ENCODE assay signal across 9 mouse cellular contexts in genomic region chr1:165618201-165618624, GRCm38 (mm10). TPM values are rescaled to one million over a fixed set of nuclear protein-coding genes. Genes with fewer than 3 reads are reported as not detected.
DNase-seq lines count a peak whose midpoint lies in the region; ATAC-seq lines count a peak whose summit lies in the region.
"Had no signal": no experiment of that assay in that cellular context is flagged by ENCODE, and none has a peak within 500 bp of the region (broad histone marks: within the 10 kb centered on the region; RNA-seq: fewer than 3 reads in every experiment).

No protein-coding gene starts in this region.

- H3K4me3 ChIP-seq in kidney, embryonic 16.5 days (ENCODE audit: low read length), result no peak overlapping the region
- H3K4me3 ChIP-seq in neural tube, embryonic 13.5 days, result no peak overlapping the region

- no peak overlapping the region; the same call in 1 of the 2 replicates for H3K9ac ChIP-seq in kidney, embryonic 16.5 days (replicated peaks; ENCODE audit: low read length)
- H3K9ac ChIP-seq in neural tube, embryonic 13.5 days, result no peak overlapping the region

- peaks cover 10% of the 10 kb centered on the region; the same call in 1 of the 2 replicates for H3K9me3 ChIP-seq in kidney, embryonic 16.5 days (ENCODE audit: low read length)
- H3K9me3 ChIP-seq in neural tube, embryonic 13.5 days, result 0 out of 2 replicates have a peak, but pooled peaks cover 4% of the 10 kb centered on the region

- peaks cover 22% of the 10 kb centered on the region for H3K36me3 ChIP-seq in kidney, embryonic 16.5 days (ENCODE audit: insufficient read depth, low read length)
- peaks cover 32% of the 10 kb centered on the region for H3K36me3 ChIP-seq in neural tube, embryonic 13.5 days

- ATAC-seq in kidney, embryonic 16.5 days (ENCODE audit: low FRiP score, low TSS enrichment), result peak; percentile 17; the same call in 1 of the 2 replicates
- ATAC-seq in neural tube, embryonic 13.5 days (ENCODE audit: low read depth), result no peak
- ATAC-seq: Patski had no signal

- 52% methylated on average over 9 of the region's 9 CpGs for WGBS in kidney, embryonic 16.5 days
- WGBS in neural tube, embryonic 13.5 days, result 51% methylated on average over 9 of the region's 9 CpGs

- peak overlapping the region; percentile 85 for H3K27ac ChIP-seq in kidney, embryonic 16.5 days (ENCODE audit: low read length)
- peak overlapping the region; percentile 15; the same call in 1 of the 2 replicates for H3K27ac ChIP-seq in neural tube, embryonic 13.5 days (replicated peaks)

- H3K4me2 ChIP-seq in kidney, embryonic 16.5 days (replicated peaks; ENCODE audit: low read depth, low read length), result 0 out of 2 replicates have a peak overlapping the region, but pooled peaks have one; percentile 6
- H3K4me2 ChIP-seq in neural tube, embryonic 13.5 days, result no peak overlapping the region

- H3K4me1 ChIP-seq in kidney, embryonic 16.5 days (ENCODE audit: insufficient read depth, low read length), result peaks cover 38% of the 10 kb centered on the region
- H3K4me1 ChIP-seq in neural tube, embryonic 13.5 days (replicated peaks), result peaks cover 23% of the 10 kb centered on the region

- H3K27me3 ChIP-seq in kidney, embryonic 16.5 days (ENCODE audit: insufficient read depth, low read length), result no peaks in the 10 kb centered on the region
- no peaks in the 10 kb centered on the region for H3K27me3 ChIP-seq in neural tube, embryonic 13.5 days
- H3K27me3 ChIP-seq: Patski had no signal

- DNase-seq in layer of hippocampus, adult 11-12 months (ENCODE audit: low spot score), result peak; percentile 47
- DNase-seq in layer of hippocampus, postnatal 10 days (ENCODE audit: low spot score in 2 of 2), result no peak
- peak; percentile 52 to 71 for DNase-seq in cerebellum, postnatal 25 days
- DNase-seq in gastrocnemius, postnatal 25 days, result peak; percentile 85
- DNase-seq in ovary, postnatal 10 days (ENCODE audit: low spot score), result no peak
- DNase-seq in urinary bladder, adult 18-20 months (ENCODE audit: low spot score in 2 of 2), result no peak

RNA-seq across cellular contexts. Expression of gene Mpzl1, which starts 16.1 kb away (rescaled TPM):
- total RNA-seq in layer of hippocampus, postnatal 10 days (2021), result 10 to 100 TPM; 78.4 to 83.3 TPM
- 10 to 100 TPM in 1 of 2 experiments, 1 to 10 TPM in 1; 9.2 to 10.1 TPM for total RNA-seq in gastrocnemius, postnatal 25 days (2021)
- polyA plus RNA-seq in kidney, embryonic 16.5 days (2015; fragmentation: Nextera tagmentation; extraction: Ambion mirVana), result 221 and 236 TPM in 2 replicates
- polyA plus RNA-seq in neural tube, embryonic 13.5 days (2015; fragmentation: Nextera tagmentation; extraction: Ambion mirVana), result 157 and 159 TPM in 2 replicates

Comparison
In these comparisons a context has a peak if more than half of its experiments do, and no peak if none do; other contexts are left out.
1. DNase-seq: peak in layer of hippocampus, adult 11-12 months (single experiment), cerebellum, postnatal 25 days (2 of 2) and gastrocnemius, postnatal 25 days (single experiment); none in layer of hippocampus, postnatal 10 days (0 of 2), ovary, postnatal 10 days (single experiment) and urinary bladder, adult 18-20 months (0 of 2).
2. RNA of gene Mpzl1, which starts 16.1 kb away (total RNA-seq): 78.4 to 83.3 TPM in layer of hippocampus, postnatal 10 days; 9.2 to 10.1 TPM in gastrocnemius, postnatal 25 days; every median in the first group is over 4 times any median in the second.